Mouse (Mus musculus) neutrophil, adult 5-6 weeks (primary cell): ENCODE measurements at regions not wholly inside any gene's neighbourhood (a gene's known extent, or its start where the extent isn't known, plus 50 kb on each side); places are given as distances from the start of the nearest gene placed in this dataset.

ENCODE experiments used
- ATAC-seq: fragments of 151-379, 151-347 bp; 2 replicates; pipeline ENCODE4 v1.8.0; 2017; ENCODE audit warnings: mild to moderate bottlenecking, moderate TSS enrichment; ENCODE audit not compliant: insufficient number of reproducible peaks, poor library complexity, low FRiP score, severe bottlenecking; ENCODE audit errors: extremely low read depth

- ATAC-seq, result no peak
These were observed 285.0 kb upstream of the Bmper start for GRCm38 (mm10) chr9:22937686-22938391.

GRCm38 (mm10) chr9:22944992-22945391 is 277.9 kb upstream of the Bmper start:
- no peak for ATAC-seq

- ATAC-seq, result no peak
These were observed 277.4 kb upstream of the Bmper start for GRCm38 (mm10) chr9:22945426-22945955.

GRCm38 (mm10) chr9:22952571-22953442 is 270.1 kb upstream of the Bmper start:
- no peak for ATAC-seq

- no peak for ATAC-seq
These were observed 260.5 kb upstream of the Bmper start for GRCm38 (mm10) chr9:22962269-22962815.

- ATAC-seq, result no peak
These were observed 251.6 kb upstream of the Bmper start for GRCm38 (mm10) chr9:22971312-22971711.

- no peak for ATAC-seq
These were observed 246.1 kb upstream of the Bmper start for GRCm38 (mm10) chr9:22976748-22977147.

GRCm38 (mm10) chr9:22979627-22980026 is 243.2 kb upstream of the Bmper start:
- no peak for ATAC-seq

- no peak for ATAC-seq
These were observed 233.4 kb upstream of the Bmper start for GRCm38 (mm10) chr9:22989508-22989907.

- no peak for ATAC-seq
These were observed 229.3 kb upstream of the Bmper start for GRCm38 (mm10) chr9:22993531-22993930.

- ATAC-seq, result no peak
These were observed 227.3 kb upstream of the Bmper start for GRCm38 (mm10) chr9:22995564-22995963.

GRCm38 (mm10) chr9:22998306-22998705 is 224.6 kb upstream of the Bmper start:
- ATAC-seq, result no peak

GRCm38 (mm10) chr9:22999181-22999580 is 223.7 kb upstream of the Bmper start:
- no peak for ATAC-seq

GRCm38 (mm10) chr9:23000200-23000599 is 222.7 kb upstream of the Bmper start:
- ATAC-seq, result no peak

- no peak for ATAC-seq
These were observed 219.4 kb upstream of the Bmper start for GRCm38 (mm10) chr9:23003195-23004061.

GRCm38 (mm10) chr9:23005005-23005404 is 217.9 kb upstream of the Bmper start:
- ATAC-seq, result no peak

GRCm38 (mm10) chr9:23009462-23010183 is 213.3 kb upstream of the Bmper start:
- ATAC-seq, result no peak

GRCm38 (mm10) chr9:23011316-23011959 is 211.4 kb upstream of the Bmper start:
- ATAC-seq, result no peak
